Mouse (Mus musculus) retina, postnatal 1 day (tissue): ENCODE measurements around the gene Polg.
A peak's percentile ranks its signal among the peaks of the same experiment; 100 is the strongest.

Source experiments
- DNase-seq: peaks from one replicate; pipeline ENCODE4 v3.0.0-alpha.2; 2012

The Polg gene

DNA sequence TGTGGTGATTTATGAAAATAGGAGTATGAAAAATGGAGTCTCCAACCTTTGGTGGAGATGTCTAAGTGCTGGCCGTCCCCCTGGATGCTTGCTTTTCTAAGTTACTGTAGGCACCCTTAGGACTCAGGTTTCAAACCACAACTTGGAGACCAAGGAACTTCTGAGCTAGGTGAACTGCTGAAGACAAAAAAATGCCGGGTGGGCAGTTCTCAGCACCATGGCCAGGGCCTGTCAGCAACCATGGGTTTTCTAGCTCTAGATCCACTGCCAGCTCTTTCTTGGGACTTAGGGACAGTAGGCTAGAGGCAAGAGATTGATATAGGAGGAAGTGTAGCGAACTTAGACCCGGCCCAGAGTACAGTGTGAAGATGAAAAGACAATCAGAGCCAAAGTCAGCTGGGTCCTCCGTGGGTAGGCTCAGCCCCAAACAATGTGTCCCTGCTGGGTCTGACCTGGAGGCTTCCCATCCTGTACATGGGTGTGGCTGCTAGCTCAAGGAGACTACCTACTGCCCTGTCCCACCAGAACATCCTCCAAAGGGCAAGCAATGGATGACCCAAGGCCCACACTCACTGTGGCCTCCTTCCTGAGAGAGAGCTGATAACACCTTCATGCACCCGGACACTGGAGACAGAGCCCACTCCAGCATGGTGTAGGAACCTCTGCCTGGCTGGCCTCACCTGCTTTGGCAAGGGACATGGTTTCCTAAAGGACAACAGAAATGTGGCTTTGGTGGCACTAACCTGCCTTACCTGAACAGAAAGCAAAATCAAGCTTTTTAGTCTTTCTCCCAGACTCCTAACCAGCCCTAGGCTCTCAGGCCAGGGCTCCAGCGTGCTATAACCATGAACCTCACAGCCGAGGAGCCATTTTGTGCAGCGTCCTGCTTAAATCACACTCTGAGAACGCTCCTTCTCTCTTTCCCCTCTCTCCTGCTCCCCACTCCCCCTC, 36.3 kb upstream of the Polg start:
- DNase-seq = no peak

DNA sequence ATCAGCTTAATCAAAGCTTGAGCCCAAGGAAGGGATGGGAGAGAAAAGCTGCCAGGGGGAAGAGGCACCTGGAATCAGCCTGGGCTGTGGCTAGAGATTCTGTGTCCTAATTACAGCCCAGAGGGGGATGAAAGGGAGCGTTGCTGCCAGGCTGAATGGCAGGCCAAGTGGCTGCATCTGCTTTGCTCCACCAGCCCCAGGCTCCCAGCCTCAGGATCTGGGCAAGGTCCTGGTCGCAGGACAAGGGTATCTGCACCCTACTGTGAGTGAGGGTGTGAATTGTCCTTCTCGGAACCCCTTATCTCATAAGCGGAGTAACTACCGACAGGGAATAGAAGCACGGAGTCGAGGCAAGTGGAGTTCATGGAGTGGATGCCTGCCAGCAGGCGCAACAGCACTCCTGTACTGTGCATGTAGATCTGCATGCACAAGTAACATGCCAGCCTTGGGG, 35.4 kb upstream of the Polg start:
- DNase-seq = peak; percentile 62

DNA sequence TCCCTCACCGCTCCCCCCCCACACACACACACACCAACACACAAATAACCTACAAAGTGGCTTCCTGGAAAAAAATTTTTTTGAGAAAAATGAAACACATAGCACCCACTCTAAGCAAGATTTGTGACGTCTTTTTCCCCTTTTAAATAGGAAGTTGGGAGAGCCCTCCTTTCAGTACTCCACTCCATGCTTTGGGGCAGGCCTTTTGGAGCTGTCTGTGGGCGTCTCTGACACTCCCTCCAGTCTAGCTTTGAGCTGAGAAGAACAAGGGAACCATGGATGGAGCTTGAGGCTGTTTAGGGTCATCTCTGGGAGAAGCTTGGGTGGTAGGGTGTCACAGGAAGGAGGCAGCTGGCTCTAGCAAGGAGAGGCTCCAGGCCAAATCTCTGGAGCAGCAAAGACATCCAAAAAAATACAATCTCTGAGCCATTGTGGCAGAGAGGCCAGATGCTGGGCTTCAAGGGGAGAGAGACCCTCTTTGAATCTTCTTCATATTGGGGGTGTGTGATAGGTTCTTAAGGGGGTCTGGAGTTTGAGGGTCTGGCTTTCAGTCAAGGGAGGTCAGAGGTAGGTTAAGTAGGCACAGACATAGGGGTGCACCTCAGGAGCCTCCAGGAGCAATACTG, 34.6 kb upstream of the Polg start:
- peak; percentile 34 for DNase-seq

DNA sequence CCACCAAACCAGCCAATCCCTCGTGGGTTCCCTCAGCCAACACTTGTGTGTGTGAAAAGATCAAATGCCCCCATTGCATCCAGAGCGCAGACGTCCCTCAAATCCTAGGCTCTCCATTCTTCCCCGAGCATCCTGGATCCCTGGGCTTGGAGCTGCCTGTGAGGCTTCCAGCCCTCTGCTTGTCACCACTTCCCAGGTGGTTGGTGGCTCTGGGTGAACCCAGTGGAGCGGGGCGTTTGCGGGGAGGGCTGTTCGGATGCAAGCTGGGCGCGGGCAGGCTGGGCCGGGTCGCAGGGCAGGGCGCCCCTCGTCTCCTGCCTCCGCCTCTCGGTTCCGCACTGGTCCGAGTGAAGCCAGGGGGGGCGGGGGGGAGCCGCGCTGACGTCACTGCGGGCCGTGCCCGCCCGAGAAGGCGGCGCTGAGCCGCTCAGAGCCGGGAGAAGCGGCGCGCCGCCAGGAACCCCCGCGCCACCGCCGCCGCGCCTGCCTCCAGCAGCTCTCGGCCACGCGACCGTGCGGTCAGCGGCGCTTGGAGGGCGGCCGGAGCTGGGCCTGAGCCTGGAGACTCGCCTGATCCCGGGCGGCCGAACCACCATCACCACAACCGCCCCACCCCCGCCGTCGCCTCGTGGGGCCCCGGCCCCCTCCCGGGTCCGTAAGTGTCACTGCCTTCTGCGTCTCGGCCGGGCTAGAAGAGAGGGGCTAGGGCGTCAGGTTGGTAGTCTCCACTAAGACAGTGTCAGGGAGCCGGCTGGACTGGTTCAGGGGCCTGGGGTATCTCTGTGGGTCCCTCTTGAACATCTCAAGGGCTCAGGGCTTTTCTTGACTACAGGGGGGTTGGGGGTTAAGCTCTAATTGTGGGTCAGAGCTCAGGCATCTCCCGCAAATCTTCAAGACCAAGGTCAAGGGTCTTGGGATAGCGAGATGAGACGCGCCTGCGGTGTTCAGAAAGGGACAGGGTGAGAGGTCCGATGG, 33.7 kb upstream of the Polg start:
- peak; percentile 74 for DNase-seq

DNA sequence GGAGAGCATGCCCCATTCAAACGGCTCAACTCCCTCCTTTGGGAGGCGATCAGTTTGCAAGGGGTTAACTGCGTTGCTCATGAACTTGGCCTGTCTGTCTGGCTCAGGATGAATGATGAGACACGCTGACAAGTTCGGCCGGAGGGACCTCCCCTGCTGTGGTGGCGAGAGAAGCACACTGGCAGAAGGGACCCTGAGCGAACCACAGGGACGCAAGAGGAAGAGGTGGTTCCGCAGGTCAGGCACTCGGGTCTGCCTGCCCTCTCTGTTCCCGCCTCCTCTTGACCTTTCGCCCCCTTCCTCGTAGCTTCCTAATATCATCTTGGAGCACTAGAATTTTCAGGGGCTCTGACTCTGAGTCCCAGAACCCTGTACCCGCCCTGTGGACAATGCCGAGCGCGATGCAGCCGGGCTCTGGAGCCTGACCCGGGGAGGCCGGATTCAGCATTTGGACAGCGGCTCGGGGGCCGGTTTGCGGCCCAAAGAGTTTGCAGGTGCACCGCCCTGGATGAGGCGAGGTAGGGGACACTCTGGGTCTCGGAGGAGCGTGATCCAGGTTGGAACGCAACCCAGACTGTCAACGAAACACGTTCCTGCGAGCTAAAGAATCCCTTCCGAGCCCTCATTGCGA, 32.9 kb upstream of the Polg start:
- DNase-seq = peak; percentile 71

DNA sequence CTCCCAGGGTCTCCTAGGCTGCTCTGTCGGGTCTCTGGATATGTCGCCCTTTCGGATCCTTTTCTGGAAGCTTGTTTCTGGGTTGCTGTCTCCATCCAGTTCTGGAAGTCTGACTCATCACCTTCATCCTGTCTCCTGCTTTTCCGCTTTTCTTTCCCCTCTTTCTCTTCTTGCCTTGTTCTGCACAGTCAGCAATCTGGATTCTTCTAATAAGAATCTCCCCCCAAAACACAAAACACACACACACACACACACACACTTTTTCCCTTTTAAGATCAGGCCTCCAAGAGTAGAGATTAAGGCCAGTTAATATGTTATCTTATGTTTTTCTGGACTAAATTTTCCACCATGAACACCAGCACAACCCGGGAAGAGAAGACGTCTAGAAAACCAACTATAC, 32.2 kb upstream of the Polg start:
- DNase-seq = no peak

DNA sequence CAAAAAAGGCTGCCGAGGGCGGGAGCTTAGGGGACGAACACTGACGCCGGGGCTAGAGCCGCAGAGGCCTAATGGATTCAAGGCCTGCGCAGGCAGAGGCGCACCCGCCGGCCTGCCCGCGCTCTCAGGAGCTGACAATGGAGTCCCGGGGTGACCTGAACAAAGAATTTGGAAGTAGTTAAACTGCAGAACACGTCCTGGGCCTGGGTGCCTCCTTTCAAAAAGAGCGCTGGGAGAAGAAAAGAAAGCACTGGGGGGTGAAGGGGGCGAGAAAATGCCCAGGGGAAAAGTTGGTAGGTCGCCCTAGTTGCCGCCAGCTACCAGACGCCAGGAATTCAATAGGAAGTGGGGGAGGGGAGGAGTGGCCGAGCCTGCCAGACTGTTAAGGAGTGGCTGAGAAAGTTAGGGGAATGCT, 31.5 kb upstream of the Polg start:
- DNase-seq = peak; percentile 65

DNA sequence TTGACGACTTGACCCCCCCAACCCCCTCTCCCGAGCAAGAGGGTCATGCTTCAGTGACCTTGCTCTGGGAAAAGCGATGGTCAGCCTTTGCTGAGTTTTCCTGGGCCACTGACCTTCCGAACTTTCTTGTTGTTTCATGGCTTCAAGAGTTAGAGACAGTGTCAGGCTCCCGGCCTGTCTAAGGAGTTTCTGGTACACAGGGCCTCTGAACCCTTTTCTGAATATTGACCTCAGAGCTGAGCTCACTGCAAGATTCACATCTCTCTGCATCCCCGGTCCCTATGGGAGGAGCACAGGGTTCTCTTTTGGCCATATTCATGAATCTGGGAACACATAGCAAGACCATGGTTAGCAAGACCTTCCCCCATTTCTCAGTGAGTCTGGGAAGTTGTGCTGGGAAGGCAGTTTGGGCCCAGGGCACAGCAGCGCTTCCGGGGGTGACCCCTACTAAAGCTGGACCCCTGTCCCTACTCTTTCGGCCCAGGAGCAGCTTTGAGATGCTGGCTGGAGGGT, 30.7 kb upstream of the Polg start:
- no peak for DNase-seq

DNA sequence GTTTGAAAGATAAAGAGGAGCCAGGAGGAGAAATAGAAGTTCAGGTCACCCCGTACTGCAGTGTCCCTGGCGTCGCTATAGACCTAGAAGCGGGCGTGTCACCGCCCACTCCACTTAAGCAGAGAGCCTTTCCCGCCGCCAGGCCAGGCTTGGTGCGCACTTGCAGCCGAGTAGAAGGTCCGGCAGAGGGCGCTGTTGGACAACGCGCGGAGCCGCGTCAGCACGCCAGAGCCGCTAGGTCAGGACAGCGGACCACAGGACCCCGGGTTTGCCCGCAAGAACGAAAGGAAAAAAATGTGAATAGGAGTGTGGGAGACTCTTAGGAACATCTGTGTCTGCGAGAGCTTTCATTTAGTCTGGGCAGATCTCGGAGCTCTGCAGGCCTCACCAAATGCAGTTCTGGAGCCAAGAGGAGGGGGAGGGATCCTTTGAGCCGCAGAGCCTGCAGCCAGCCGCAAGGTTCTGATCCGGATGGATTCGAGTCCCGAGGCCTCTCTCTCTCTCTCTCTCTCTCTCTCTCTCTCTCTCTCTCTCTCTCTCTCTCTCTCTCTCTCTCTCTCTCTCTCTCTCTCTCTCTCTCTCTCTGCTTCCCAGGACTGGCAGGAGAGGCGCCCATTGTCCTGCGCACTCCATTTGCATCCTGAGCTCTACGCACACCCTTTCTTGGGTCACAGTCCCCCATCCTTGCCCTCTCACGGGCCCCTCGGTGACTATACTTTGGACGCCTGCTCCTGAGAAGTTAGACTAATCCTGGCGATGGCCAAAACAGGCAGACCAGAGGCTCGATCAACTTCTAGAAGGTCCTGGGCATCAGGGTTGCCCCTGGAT, 30.0 kb upstream of the Polg start:
- DNase-seq = peak; percentile 91

DNA sequence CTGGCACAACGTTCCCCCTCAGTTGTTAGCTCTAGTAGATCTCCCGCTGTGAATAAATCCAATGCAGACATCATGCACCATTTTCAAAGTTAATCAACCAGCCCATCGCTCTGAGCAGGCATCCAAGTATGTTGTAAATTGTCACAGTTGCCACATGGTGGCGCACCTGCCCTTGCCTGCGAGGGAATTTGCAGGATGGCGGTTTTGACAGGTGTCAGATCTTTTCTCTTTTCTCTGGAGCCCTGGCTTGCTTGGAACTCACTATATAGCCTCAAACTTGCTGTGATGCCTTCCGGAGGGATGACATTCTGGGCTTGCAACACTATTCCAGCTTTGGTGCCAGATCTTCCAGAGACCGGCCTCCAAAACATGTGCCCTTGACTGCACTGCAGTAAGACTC, 27.8 kb upstream of the Polg start:
- DNase-seq = peak; percentile 85

DNA sequence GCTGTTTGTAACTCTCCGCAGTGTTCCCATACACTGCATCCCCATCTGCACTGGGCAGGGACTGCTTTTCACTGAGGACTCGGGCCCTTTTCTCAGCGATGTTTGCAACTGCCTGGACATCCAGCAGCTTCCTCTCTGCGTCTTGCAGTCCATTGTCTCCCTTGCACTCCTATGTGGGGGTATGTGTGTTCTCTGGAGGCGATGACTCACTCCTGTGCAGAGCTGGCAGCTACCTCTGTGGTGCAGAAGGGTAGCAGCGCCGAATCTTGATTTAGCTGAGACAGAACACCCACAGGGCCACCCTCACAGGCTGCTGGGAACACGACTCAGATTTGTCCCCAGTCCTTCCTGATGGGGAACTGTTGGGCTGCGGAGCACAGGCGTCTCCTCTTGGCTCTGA, 20.4 kb upstream of the Polg start:
- no peak for DNase-seq

DNA sequence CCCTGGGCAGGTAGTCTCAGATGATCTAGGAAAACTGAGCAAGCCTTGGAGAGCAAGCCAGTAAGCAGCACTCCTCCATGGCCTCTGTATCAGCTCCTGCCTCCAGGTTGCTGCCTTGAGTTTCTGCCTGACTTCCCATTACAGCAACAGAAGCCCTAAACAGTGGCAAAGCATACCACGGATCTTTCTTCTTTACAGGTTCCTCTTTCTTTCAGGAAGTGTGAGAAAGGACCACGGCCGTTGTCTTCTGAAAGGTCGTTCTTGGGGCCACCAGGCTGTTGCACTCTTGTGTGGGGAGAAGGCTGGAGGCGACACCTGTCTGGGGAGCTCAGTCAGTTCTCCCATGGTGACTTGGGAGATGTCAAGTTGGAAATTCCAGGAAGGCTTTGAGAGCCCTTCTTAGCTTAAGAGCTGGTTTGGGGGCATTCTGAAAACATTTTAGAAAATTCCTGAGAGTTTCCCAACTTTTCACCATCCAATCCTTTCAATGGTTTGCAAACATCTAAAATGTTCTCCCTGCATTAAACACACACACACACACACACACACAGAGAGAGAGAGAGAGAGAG, 8.8 kb upstream of the Polg start:
- no peak for DNase-seq

DNA sequence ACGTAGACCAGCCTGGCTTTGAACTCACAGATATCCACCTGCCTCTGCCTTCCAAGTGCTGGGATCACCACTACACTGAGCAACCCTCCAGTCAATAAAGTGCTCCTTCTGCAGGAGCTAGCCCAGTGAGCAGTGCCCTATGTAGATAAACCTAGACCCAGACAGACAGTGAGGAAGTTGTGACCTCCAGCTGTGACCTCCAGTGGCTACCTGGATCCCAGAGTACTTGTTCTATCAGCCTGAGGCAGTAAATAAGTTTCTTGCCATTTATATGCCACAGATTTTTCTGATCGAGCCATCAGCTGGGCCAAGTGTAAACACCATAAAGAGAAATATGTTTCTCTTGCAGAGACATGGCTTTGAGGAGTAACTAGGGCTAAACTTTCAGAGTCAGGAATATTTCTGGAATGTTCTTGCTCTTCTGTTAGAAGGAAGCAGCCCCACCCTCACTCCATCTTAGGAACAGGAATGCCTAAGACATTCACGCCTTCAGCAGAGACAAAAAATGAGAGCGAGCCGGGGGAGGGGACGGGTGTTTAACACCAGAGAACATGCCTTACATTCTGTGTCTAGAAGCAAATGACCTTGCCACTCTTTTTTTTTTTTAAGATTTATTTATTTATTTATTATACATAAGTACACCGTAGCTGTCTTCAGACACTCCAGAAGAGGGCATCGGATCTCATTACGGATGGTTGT, 7.5 kb upstream of the Polg start:
- DNase-seq = no peak

DNA sequence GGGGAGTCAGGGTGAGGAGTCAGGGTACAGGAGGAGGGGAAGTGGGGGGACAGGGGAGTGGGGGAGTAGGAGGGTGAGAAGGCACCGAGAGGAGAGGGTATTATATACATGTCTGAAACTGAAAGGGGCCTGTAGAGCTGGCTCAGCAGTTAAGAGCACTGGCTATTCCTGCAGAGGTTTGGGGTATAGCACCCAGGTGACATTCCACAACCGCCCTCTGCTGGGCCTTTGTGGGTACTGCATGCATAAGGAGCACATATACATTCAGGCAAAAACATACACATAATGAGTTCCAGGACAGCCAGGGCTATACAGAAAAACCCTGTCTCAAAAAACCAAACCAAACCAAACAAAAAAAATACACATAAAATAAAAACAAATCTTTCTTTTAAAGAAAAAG, 6.6 kb upstream of the Polg start:
- DNase-seq = peak; percentile 39

DNA sequence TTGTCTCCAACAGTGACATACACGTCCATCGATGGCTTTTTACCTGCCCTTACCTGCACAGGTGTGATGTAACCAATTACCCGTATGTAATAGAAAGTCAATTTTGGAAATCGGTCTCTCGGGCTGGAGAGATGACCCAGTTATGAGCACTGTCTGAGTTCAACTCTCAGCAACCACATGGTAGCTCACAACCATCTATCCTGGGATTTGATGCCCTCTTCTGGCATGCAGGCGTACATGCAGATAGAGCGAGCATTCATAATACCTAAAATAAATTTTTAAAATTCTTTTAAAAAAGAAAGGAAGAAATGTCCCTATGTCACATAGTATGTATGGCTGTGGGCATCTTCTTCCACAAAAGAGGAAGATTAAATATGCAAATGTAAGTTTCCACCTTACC, 5.3 kb upstream of the Polg start:
- DNase-seq = no peak

DNA sequence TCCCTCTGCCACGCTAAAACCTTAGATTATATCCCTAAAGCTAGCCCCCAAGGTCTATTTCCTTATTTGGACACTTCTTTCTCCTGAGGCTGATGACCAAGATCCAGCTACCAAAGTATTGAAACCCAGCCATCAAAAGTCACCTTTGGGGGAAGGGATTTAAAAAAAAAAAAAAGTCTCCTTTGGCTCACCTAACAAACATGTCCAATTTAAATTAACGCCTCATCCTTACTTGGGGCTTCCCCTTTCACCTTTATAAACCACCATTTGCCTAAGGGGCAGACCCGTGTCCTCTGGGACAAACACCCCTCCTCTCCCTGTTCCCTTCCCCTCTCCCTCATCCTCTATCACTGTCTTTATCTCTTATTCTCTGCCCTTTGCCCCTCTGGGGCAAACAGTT, 4.6 kb upstream of the Polg start:
- no peak for DNase-seq

DNA sequence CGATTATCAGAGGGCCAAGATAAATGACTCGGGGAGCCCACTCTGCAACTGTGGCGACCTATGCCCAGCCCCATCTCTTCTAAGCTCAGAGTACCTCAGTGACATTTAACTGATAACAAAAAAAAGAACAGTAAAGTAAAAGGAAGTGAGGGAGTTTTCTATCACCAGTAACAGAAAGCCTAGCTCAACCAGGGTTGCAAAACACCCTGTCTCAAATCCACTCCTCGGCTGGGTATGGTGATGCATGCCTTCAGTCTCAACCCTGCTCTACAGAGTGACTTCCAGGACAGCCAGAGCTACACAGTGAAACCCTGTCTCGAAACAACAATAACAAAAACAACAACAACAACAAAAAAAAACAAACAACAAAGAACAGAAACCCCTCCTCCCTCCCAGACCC, 3.6 kb upstream of the Polg start:
- DNase-seq = no peak

DNA sequence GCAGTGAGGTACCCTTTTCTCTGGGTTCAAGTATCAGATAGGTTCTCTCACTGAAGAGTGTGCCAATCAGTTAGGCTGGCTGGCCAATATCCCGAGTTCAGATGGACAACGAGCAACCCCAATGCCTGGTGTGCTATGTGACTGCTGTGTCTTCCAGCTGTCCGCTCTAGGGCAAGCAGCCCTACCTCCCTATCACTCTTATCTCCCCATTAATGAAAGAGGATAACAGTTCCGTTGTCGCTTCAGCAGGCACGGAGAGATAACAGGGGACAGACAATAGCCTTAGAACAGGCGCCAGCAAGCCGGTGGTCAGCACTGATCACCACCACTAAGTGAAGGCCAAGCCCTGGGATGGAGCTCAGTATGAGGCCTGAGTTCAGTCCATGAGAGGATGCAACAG, 2.8 kb upstream of the Polg start:
- no peak for DNase-seq

DNA sequence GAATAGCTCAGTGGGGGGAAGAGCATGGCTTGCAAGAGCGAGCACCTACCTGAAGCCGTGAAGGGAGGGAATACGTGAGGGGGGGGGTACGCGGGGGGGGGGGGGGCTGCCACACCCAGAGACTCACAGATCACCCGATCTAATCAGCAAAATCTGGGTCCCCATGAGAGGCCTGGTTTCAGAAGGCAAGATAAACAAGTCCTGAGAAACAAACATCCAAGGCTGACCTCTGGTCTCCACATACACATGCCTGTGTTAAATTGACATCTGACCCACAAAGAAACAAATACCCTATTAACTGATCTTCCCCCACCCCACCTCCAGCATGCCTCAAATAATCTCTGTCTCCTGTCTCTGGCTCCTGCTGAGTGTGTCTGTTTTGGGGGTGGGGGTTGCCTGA, 1.8 kb upstream of the Polg start:
- DNase-seq = no peak

DNA sequence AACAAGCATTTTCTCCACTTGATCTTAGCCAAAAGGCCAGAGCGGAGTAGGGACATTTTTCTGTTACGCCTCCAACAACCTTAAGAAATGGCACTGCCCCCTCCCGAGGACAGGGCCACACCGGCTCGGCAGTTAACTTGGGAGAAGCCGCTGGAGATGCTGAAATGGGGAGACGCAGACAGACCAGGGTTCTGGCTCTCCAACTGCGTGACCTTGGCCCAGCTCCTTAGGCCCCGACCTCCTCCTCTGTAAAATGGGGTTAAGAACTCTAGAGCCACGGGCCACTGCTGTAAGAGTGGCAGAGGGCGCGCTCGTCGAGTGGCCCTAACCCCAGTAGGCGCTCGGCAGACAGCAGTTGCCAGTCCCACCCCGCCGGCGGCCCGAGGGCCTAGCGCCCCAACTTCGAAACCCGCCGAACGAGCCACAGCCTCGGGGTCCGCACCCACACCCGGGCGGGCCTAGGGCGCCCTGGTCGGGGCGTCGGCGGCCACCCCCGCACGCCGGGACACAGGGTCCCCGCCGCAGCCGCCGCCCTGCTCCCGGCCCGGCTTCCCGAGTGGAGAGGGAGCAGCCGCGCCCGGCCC, 609 bp downstream of the Polg start:
- DNase-seq = no peak
